Mouse (Mus musculus) heart, embryonic 11.5 days (tissue): Measurements from ENCODE around the gene Ano10. TPM values are rescaled to one million over a fixed set of nuclear protein-coding genes. Genes with fewer than 3 reads are reported as not detected.

Experiments
- microRNA-seq: library from miRNA; unstranded; fragments of <30 nt; microRNA quantifications from one replicate; pipeline ENCODE4, GENCODE M21; 2016; ENCODE audit warnings: borderline number of aligned reads
- polyA plus RNA-seq: library from polyadenylated mRNA; unstranded; fragments of >200 nt; fragmentation: Nextera tagmentation; extraction: Ambion mirVana; gene quantifications from 2 replicates; pipeline ENCODE4 v1.2.1, GENCODE M21; 2014

Gene Ano10
- polyA plus RNA-seq, 1 experiment from 2014 or later, result 34.0 TPM

Small RNAs within 50 kb of the gene (microRNA-seq; reads per million reads assigned to microRNA genes)
- gene Mir8106, result not detected

Other genes with a start within 250 kb of the Ano10 start
- 30.6 and 32.9 TPM in 2 replicates for gene Snrk, start 177.2 kb downstream of the Ano10 start, polyA plus RNA-seq
- gene Abhd5, start 57.2 kb upstream of the Ano10 start, polyA plus RNA-seq, result 15.9 and 23.4 TPM in 2 replicates